Mouse (Mus musculus): ENCODE results near the gene Rnf222.
A peak's percentile ranks its signal among the peaks of the same experiment; 100 is the strongest.
"Not testable (repeated sequence)": the region's sequence is repeated elsewhere in the genome, so short reads cannot be mapped to it uniquely, and the experiment has no call there.

Rnf222 gene

GRCm38 (mm10) chr11:68914566-68914965, 26.2 kb downstream of the Rnf222 start:
- no peak for DNase-seq

GRCm38 (mm10) chr11:68923191-68923590, 34.8 kb downstream of the Rnf222 start:
- DNase-seq: no peak

GRCm38 (mm10) chr11:68924749-68925148, 36.4 kb downstream of the Rnf222 start:
- no peak for DNase-seq

GRCm38 (mm10) chr11:68926981-68927380, 38.6 kb downstream of the Rnf222 start, which contains the start of gene Odf4:
Gene Odf4 (minus strand): TSS chr11:68927081.
- no peak for DNase-seq

GRCm38 (mm10) chr11:68929947-68930346, 41.6 kb downstream of the Rnf222 start:
- DNase-seq: no peak

- no peak for DNase-seq
Measured at GRCm38 (mm10) chr11:68933885-68934507, 45.6 kb downstream of the Rnf222 start.

- not testable (repeated sequence) for DNase-seq
Measured at GRCm38 (mm10) chr11:68936951-68937350, 48.6 kb downstream of the Rnf222 start.

GRCm38 (mm10) chr11:68939451-68940304, 51.3 kb downstream of the Rnf222 start:
- DNase-seq: peak; percentile 72

GRCm38 (mm10) chr11:68940516-68940915, 52.2 kb downstream of the Rnf222 start:
- no peak for DNase-seq

GRCm38 (mm10) chr11:68942731-68943130, 54.4 kb downstream of the Rnf222 start:
- no peak for DNase-seq

GRCm38 (mm10) chr11:68945245-68945644, 56.9 kb downstream of the Rnf222 start:
- DNase-seq: no peak
